Mouse (Mus musculus) lung, embryonic 16.5 days (tissue): Measurements from ENCODE around the gene 4930518I15Rik. TPM values are rescaled to one million over a fixed set of nuclear protein-coding genes. Genes with fewer than 3 reads are reported as not detected.
"Not testable (repeated sequence)": the region's sequence is repeated elsewhere in the genome, so short reads cannot be mapped to it uniquely, and the experiment has no call there.

Experiments
- ATAC-seq: fragments of 200-750 bp; cut with Nextera tagmentation; 2 replicates; pipeline ENCODE4 v1.8.0; 2017; ENCODE audit warnings: low read depth, mild to moderate bottlenecking, moderate library complexity
- H3K27ac ChIP-seq: fragments of 300-500 bp; sonication (generic); 2 replicates; pipeline ENCODE4 v1.5.1; 2014; ENCODE audit warnings: mild to moderate bottlenecking, control low read depth, low read length
- H3K27me3 ChIP-seq: fragments of 300-500 bp; sonication (generic); 2 replicates; pipeline ENCODE4 v1.6.1; 2014; ENCODE audit warnings: low read depth, low read length, mixed read lengths; ENCODE audit not compliant: control insufficient read depth, insufficient read depth
- H3K36me3 ChIP-seq: fragments of 300-500 bp; sonication (generic); 2 replicates; pipeline ENCODE4 v1.6.1; 2014; ENCODE audit warnings: low read length; ENCODE audit not compliant: control insufficient read depth, insufficient read depth
- H3K4me1 ChIP-seq: fragments of 300-500 bp; sonication (generic); replicated peaks from 2 replicates; pipeline ENCODE4 v1.6.1; 2014; ENCODE audit warnings: low read length, mixed read lengths; ENCODE audit not compliant: control insufficient read depth, insufficient read depth
- H3K4me2 ChIP-seq: fragments of 300-500 bp; sonication (generic); 2 replicates; pipeline ENCODE4 v1.6.1; 2014; ENCODE audit warnings: low read depth, low read length, control low read depth
- H3K4me3 ChIP-seq: fragments of 300-500 bp; sonication (generic); 2 replicates; pipeline ENCODE4 v1.5.1; 2014; ENCODE audit warnings: mild to moderate bottlenecking, low read length, control low read depth
- H3K9ac ChIP-seq: fragments of 300-500 bp; sonication (generic); 2 replicates; pipeline ENCODE4 v1.6.1; 2014; ENCODE audit warnings: low read length, control low read depth
- H3K9me3 ChIP-seq: fragments of 300-500 bp; sonication (generic); 2 replicates; pipeline ENCODE4 v1.6.1; 2016; ENCODE audit warnings: low read length; ENCODE audit not compliant: control insufficient read depth
- WGBS: fragments of 180-500 bp; shearing (Covaris S2); extraction: QIAGEN DNeasy Blood & Tissue Kit; methylation state at CpG from one replicate; pipeline ENCODE4 v1.1.7; 2014; 5-methylcytosine and 5-hydroxymethylcytosine counted together
- polyA plus RNA-seq: library from polyadenylated mRNA; unstranded; fragments of >200 nt; fragmentation: Nextera tagmentation; extraction: Ambion mirVana; gene quantifications from 2 replicates; pipeline ENCODE4 v1.2.1, GENCODE M21; 2015

4930518I15Rik gene
- polyA plus RNA-seq, 1 experiment from 2014 or later = 7.6 TPM

DNA sequence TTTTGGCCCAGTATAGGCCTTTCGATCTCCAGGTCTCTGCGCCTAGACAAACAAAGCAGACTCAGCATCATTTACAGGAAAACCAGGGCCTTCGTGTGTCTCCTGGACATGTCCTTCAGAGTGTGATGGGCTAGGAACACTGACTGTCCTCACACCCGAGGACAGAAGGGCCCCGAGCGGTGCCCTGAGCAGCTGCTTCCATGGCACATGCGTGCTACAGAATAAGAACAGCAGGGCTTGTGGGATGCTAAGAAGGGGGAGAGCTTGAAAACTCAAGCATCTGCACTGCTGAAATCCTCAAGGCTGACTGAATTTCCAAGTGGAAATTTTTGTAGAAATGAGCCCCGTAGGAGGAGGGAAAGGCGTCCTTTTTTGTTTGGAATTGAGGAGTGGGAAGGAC is 39.3 kb upstream of the 4930518I15Rik start:
- H3K4me3 ChIP-seq = no peak overlapping the region
- H3K4me2 ChIP-seq = no peak overlapping the region
- H3K27ac ChIP-seq = no peak overlapping the region
- 79% methylated on average over 9 of the region's 9 CpGs for WGBS
- no peaks in the 10 kb centered on the region; the same call in 1 of the 2 replicates for H3K4me1 ChIP-seq
- no peak overlapping the region for H3K9ac ChIP-seq
- no peaks in the 10 kb centered on the region for H3K27me3 ChIP-seq
- no peak for ATAC-seq
- no peaks in the 10 kb centered on the region for H3K9me3 ChIP-seq
- H3K36me3 ChIP-seq = no peaks in the 10 kb centered on the region

DNA sequence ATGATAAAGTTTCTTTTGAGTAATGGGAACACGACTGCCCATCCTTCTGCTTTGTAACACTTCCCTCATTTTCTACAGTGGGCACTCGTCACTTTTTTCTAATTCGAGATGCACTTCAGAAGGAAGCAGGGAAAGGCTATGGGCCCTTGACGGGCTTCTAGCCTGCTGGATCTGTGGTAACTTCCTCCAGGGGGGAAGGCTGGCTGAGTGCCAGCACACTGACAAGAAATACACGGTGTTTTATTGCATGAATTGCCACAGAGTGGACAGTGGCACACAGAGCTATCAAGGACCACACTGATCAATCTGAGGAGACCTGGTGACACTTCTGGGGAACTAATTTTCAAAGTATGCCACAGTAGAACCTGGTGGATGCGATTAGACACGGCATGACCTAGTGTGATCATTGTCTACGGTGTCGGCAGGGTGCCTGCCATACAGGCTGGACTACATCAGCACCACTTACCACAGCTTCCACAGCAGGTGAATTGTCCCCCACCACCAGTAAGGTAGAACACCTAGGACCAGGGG is 38.7 kb upstream of the 4930518I15Rik start:
- WGBS = 48% methylated on average over 9 of the region's 9 CpGs
- H3K36me3 ChIP-seq = no peaks in the 10 kb centered on the region
- no peak overlapping the region for H3K27ac ChIP-seq
- no peaks in the 10 kb centered on the region for H3K27me3 ChIP-seq
- H3K4me2 ChIP-seq = no peak overlapping the region
- ATAC-seq = no peak
- no peak overlapping the region for H3K4me3 ChIP-seq
- no peaks in the 10 kb centered on the region for H3K9me3 ChIP-seq
- no peaks in the 10 kb centered on the region; the same call in 1 of the 2 replicates for H3K4me1 ChIP-seq
- H3K9ac ChIP-seq = no peak overlapping the region

- Histone ChIP-seq H3K4me3 (no peak overlapping the region), H3K9ac (no peak overlapping the region), H3K4me2 (no peak overlapping the region), H3K4me1 (no peaks in the 10 kb centered on the region; the same call in 1 of the 2 replicates), H3K27ac (no peak overlapping the region), H3K27me3 (no peaks in the 10 kb centered on the region), H3K36me3 (no peaks in the 10 kb centered on the region), H3K9me3 (no peaks in the 10 kb centered on the region)
- no peak for ATAC-seq
- 42% methylated on average over 15 of the region's 15 CpGs for WGBS
These were observed 36.9 kb upstream of the 4930518I15Rik start for GRCm38 (mm10) chr2:156894496-156895265.

DNA sequence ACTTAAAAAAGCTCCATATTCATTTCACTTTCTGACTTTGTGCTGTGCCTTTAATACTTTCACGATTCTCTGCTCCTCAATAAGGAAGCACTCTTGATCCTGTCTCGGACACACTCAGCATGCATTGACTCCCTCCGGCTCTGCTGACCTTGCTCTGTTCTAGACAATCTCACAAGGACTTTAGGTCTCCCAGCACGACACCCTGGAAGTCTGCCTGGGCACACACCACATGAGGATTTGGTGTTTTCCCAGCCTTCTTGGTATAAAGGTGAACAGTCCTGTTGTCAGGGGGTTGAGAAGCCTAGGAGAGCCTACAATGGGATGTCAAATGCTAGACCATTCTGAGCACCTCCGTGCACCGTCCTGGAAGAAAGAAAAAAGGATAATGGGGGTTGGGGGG is 35.1 kb upstream of the 4930518I15Rik start:
- Histone ChIP-seq H3K4me2 (no peak overlapping the region), H3K4me3 (no peak overlapping the region), H3K27ac (no peak overlapping the region), H3K36me3 (no peaks in the 10 kb centered on the region), H3K27me3 (no peaks in the 10 kb centered on the region), H3K9me3 (no peaks in the 10 kb centered on the region), H3K4me1 (no peaks in the 10 kb centered on the region; the same call in 1 of the 2 replicates), H3K9ac (no peak overlapping the region)
- WGBS = 66% methylated on average over 6 of the region's 6 CpGs
- no peak for ATAC-seq

DNA sequence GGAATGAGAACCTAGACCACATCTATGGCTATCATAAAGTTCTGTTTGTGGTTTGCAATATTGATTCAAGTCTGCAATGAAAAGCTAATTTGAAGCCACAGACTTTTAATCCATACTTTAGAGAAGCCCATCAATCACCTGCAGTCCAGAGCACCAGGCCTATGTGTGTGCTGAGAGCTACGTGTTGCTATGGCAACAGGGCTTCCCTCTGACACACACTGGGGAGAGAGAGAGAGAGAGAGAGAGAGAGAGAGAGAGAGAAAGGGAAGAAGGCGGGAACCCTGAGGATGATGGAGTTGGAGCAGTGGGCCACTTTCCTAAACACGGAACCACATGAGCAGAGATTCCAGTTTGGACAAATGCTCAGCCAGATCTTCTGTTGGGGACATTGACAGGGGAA is 34.5 kb upstream of the 4930518I15Rik start:
- H3K27me3 ChIP-seq = no peaks in the 10 kb centered on the region
- no peak overlapping the region for H3K4me3 ChIP-seq
- no peak for ATAC-seq
- WGBS = 25% methylated on average over 3 of the region's 3 CpGs
- H3K9ac ChIP-seq = no peak overlapping the region
- H3K9me3 ChIP-seq = no peaks in the 10 kb centered on the region
- no peak overlapping the region for H3K27ac ChIP-seq
- H3K4me1 ChIP-seq = no peaks in the 10 kb centered on the region; the same call in 1 of the 2 replicates
- no peak overlapping the region for H3K4me2 ChIP-seq
- H3K36me3 ChIP-seq = no peaks in the 10 kb centered on the region

- Histone ChIP-seq H3K27ac (no peak overlapping the region), H3K27me3 (no peaks in the 10 kb centered on the region), H3K36me3 (no peaks in the 10 kb centered on the region), H3K4me1 (no peaks in the 10 kb centered on the region), H3K9me3 (no peaks in the 10 kb centered on the region), H3K4me2 (no peak overlapping the region), H3K4me3 (no peak overlapping the region), H3K9ac (no peak overlapping the region)
- ATAC-seq = no peak
- WGBS = 64% methylated on average over 3 of the region's 3 CpGs
These were observed 30.7 kb upstream of the 4930518I15Rik start for GRCm38 (mm10) chr2:156888490-156888889.

DNA sequence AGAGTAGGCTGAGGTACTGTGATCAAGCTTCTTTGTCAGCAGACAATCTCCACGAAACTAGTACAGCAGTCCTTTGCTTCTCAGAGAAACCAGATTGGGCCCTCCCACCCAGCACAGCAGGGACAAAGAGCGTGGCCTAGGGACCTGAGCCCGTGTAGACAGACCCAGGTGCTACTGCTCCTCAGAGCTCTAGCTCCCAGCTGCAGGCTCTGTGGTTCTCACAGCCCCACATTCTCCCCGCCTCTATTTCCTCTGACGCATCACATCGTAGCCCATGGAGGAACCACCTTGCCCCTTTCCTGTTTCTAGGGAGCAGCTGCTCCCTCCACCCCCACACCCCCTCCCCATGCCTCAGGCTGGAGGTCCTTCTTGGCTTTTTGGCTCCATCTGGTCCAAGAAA is 29.3 kb upstream of the 4930518I15Rik start, which contains the start of gene Sla2:
Sla2 (minus strand) TSS at position 176 of the 400 bp plus-strand sequence.
- H3K9ac ChIP-seq = peak within 1 kb of the TSS; percentile 9; the same call in 1 of the 2 replicates
- H3K27ac ChIP-seq = no peak within 1 kb of the TSS
- no peaks in the 10 kb centered on the region for H3K9me3 ChIP-seq
- H3K4me2 ChIP-seq = no peak within 1 kb of the TSS
- no peak within 1 kb of the TSS for H3K4me3 ChIP-seq
- 50% methylated on average over 6 of the region's 6 CpGs for WGBS
- no peak for ATAC-seq
- no peaks in the 10 kb centered on the region for H3K27me3 ChIP-seq
- no peaks in the 10 kb centered on the region for H3K36me3 ChIP-seq
- H3K4me1 ChIP-seq = no peaks in the 10 kb centered on the region

GRCm38 (mm10) chr2:156886084-156886631 is 28.4 kb upstream of the 4930518I15Rik start:
- 69% methylated on average over 10 of the region's 10 CpGs for WGBS
- Histone ChIP-seq H3K4me3 (no peak overlapping the region), H3K4me2 (no peak overlapping the region), H3K27me3 (no peaks in the 10 kb centered on the region), H3K4me1 (no peaks in the 10 kb centered on the region), H3K9me3 (no peaks in the 10 kb centered on the region), H3K9ac (no peak overlapping the region; the same call in 1 of the 2 replicates), H3K36me3 (no peaks in the 10 kb centered on the region), H3K27ac (no peak overlapping the region)
- ATAC-seq = no peak

GRCm38 (mm10) chr2:156885666-156886065 is 27.9 kb upstream of the 4930518I15Rik start:
- H3K9me3 ChIP-seq, H3K9ac ChIP-seq, ATAC-seq, H3K4me2 ChIP-seq, H3K27ac ChIP-seq, H3K4me1 ChIP-seq, H3K36me3 ChIP-seq, H3K4me3 ChIP-seq, H3K27me3 ChIP-seq: not testable (repeated sequence)
- 80% methylated on average over 2 of the region's 2 CpGs for WGBS
